Mouse (Mus musculus) cerebellum, adult 2 months (tissue): Measurements from ENCODE around the gene Klrb1b.

Experiments used
- CTCF ChIP-seq: fragments of 200-500 bp; IDR thresholded peaks from 2 replicates; pipeline ENCODE4 v1.5.1; 2011; ENCODE audit warnings: low read depth, mild to moderate bottlenecking, control low read depth, low read length, moderate library complexity, borderline replicate concordance; ENCODE audit not compliant: insufficient read depth
- POLR2A ChIP-seq: fragments of 200-500 bp; IDR thresholded peaks from 2 replicates; pipeline ENCODE4 v1.6.1; 2011; ENCODE audit warnings: low read length, control low read depth, borderline replicate concordance; ENCODE audit not compliant: insufficient read depth

DNA sequence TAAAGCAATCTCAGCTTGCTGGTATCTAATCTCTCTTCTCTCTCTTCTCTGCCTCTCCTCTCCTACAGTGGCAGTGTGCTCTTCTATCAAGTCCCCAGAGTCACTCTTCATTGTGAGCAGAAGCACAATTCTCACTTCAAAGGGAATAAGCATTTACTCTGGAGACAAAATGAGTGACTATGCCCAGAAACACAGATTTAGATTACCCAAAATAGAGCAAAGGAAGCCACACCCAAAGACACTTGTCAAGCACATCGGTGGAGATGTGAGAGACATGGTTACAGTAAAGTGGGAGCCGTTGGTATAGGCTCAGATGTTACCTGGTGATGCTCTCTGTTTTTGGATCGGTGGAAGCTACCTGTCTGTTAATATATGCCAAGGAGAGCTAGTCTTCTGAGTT, 26.6 kb upstream of the Klrb1b start:
- TF ChIP-seq CTCF (no peak), POLR2A (no peak)
